Comparison of ENCODE assay signal across 13 mouse cellular contexts in the genomic region with DNA sequence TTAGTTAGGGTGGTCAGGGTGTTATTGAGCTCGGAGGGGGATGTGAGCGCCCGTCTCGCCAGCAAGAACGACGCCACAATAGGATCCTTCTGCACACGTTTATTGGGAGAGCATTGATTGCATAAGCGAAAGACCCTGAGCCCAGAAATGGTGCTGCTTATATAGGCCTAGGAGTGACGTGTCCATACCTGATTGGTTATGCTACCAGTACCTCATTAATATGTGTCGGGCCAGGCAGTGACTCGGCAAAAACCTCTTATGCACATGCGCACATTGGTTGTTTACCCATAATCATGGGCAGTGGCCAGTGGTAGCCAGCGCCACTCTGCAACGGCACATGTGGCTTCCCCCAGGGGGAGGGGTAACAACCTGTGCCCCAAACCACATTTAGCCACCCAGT. TPM values are rescaled to one million over a fixed set of nuclear protein-coding genes. Genes with fewer than 3 reads are reported as not detected.
DNase-seq lines count a peak whose midpoint lies in the region; ATAC-seq lines count a peak whose summit lies in the region.
"Not testable (repeated sequence)": the region's sequence is repeated elsewhere in the genome, so short reads cannot be mapped to it uniquely, and the experiment has no call there.
"Had no signal": no experiment of that assay in that cellular context is flagged by ENCODE, and none has a peak within 500 bp of the region (broad histone marks: within the 10 kb centered on the region; RNA-seq: fewer than 3 reads in every experiment).

No protein-coding gene starts in this region.

- H3K27ac ChIP-seq in forebrain, embryonic 13.5 days; heart, embryonic 10.5 days; intestine, embryonic 16.5 days (ENCODE audit: low read length); liver, embryonic 11.5 days (ENCODE audit: low read depth, low read length); midbrain, embryonic 13.5 days: not testable (repeated sequence)
- H3K27ac ChIP-seq in liver, embryonic 15.5 days (replicated peaks), result peak overlapping the region; percentile 45; the same call in 1 of the 2 replicates

- peak; percentile 51 for DNase-seq in heart, embryonic 10.5 days (ENCODE audit: low spot score)
- DNase-seq in liver, embryonic 11.5 days (ENCODE audit: low spot score), result not testable (repeated sequence)
- peak; percentile 19 for DNase-seq in urinary bladder, adult 2 months (ENCODE audit: low spot score)

- not testable (repeated sequence) for H3K4me2 ChIP-seq in forebrain, embryonic 13.5 days; intestine, embryonic 16.5 days (ENCODE audit: low read depth, low read length); liver, embryonic 11.5 days; midbrain, embryonic 13.5 days (replicated peaks)
- H3K4me2 ChIP-seq in liver, embryonic 15.5 days, result peak overlapping the region; percentile 70

- H3K9me3 ChIP-seq in forebrain, embryonic 13.5 days (replicated peaks); heart, embryonic 10.5 days; intestine, embryonic 16.5 days (ENCODE audit: control insufficient read depth, low read length); liver, embryonic 11.5 days (ENCODE audit: control insufficient read depth, low read length); liver, embryonic 15.5 days (replicated peaks); midbrain, embryonic 13.5 days: not testable (repeated sequence)

- not testable (repeated sequence) for H3K27me3 ChIP-seq in forebrain, embryonic 13.5 days; heart, embryonic 10.5 days (ENCODE audit: insufficient read depth, poor library complexity, severe bottlenecking); intestine, embryonic 16.5 days (replicated peaks; ENCODE audit: control insufficient read depth, insufficient read depth, low read length); liver, embryonic 11.5 days (replicated peaks; ENCODE audit: control insufficient read depth, insufficient read depth, low read length); liver, embryonic 15.5 days; midbrain, embryonic 13.5 days

- H3K4me1 ChIP-seq in forebrain, embryonic 13.5 days; heart, embryonic 10.5 days; intestine, embryonic 16.5 days (ENCODE audit: control insufficient read depth, insufficient read depth, low read length); liver, embryonic 11.5 days (replicated peaks; ENCODE audit: control insufficient read depth, insufficient read depth, low read length); midbrain, embryonic 13.5 days (replicated peaks): not testable (repeated sequence)
- peaks cover 34% of the 10 kb centered on the region for H3K4me1 ChIP-seq in liver, embryonic 15.5 days (replicated peaks)

- not testable (repeated sequence) for H3K36me3 ChIP-seq in forebrain, embryonic 13.5 days (ENCODE audit: poor library complexity, severe bottlenecking); heart, embryonic 10.5 days; intestine, embryonic 16.5 days (ENCODE audit: control insufficient read depth, insufficient read depth, low read length); liver, embryonic 11.5 days (ENCODE audit: control insufficient read depth, insufficient read depth, low read length); liver, embryonic 15.5 days (replicated peaks); midbrain, embryonic 13.5 days

- WGBS in forebrain, embryonic 13.5 days, result 93% methylated on average over 12 of the region's 14 CpGs
- WGBS in heart, embryonic 10.5 days, result 87% methylated on average over 14 of the region's 14 CpGs
- 86% methylated on average over 11 of the region's 14 CpGs for WGBS in intestine, embryonic 16.5 days
- WGBS in liver, embryonic 11.5 days, result 83% methylated on average over 12 of the region's 14 CpGs
- 72% methylated on average over 14 of the region's 14 CpGs for WGBS in liver, embryonic 15.5 days (ENCODE audit: insufficient replicate concordance)
- WGBS in midbrain, embryonic 13.5 days, result 92% methylated on average over 14 of the region's 14 CpGs

- 0 out of 2 replicates have a peak, but pooled peaks have one; percentile 9 for ATAC-seq in forebrain, embryonic 13.5 days
- ATAC-seq in intestine, embryonic 16.5 days, result peak; percentile 3; the same call in 1 of the 2 replicates
- ATAC-seq in liver, embryonic 11.5 days (replicated peaks; ENCODE audit: low FRiP score), result 0 out of 2 replicates have a peak, but pooled peaks have one; percentile 7
- not testable (repeated sequence) for ATAC-seq in liver, embryonic 15.5 days (ENCODE audit: insufficient read depth)
- ATAC-seq in midbrain, embryonic 13.5 days, result 0 out of 2 replicates have a peak, but pooled peaks have one; percentile 15

- not testable (repeated sequence) for H3K9ac ChIP-seq in forebrain, embryonic 13.5 days; intestine, embryonic 16.5 days (ENCODE audit: low read depth, low read length); liver, embryonic 11.5 days (ENCODE audit: low read depth, low read length); liver, embryonic 15.5 days; midbrain, embryonic 13.5 days (replicated peaks)

- not testable (repeated sequence) for H3K4me3 ChIP-seq in forebrain, embryonic 13.5 days; heart, embryonic 10.5 days; intestine, embryonic 16.5 days (ENCODE audit: low read length); liver, embryonic 11.5 days (ENCODE audit: low read depth, low read length); liver, embryonic 15.5 days (replicated peaks); midbrain, embryonic 13.5 days (replicated peaks)

RNA-seq across cellular contexts. Expression of a gene that starts 18.8 kb away (rescaled TPM):
- polyA plus RNA-seq in forebrain, embryonic 13.5 days (2015; fragmentation: Nextera tagmentation; extraction: Ambion mirVana), result 48.2 and 56.5 TPM in 2 replicates
- polyA plus RNA-seq in heart, embryonic 10.5 days (2016; fragmentation: Nextera tagmentation; extraction: Ambion mirVana), result 37.2 and 39.6 TPM in 2 replicates
- polyA plus RNA-seq in intestine, embryonic 16.5 days (2015; fragmentation: Nextera tagmentation; extraction: Ambion mirVana), result 36.1 and 38.7 TPM in 2 replicates
- polyA plus RNA-seq in liver, embryonic 11.5 days (2014; fragmentation: Nextera tagmentation; extraction: Ambion mirVana), result 68.2 and 69.5 TPM in 2 replicates
- polyA plus RNA-seq in liver, embryonic 15.5 days (2015; fragmentation: Nextera tagmentation; extraction: Ambion mirVana), result 57.2 and 60.4 TPM in 2 replicates
- 58.7 and 59.6 TPM in 2 replicates for polyA plus RNA-seq in midbrain, embryonic 13.5 days (2015; fragmentation: Nextera tagmentation; extraction: Ambion mirVana)
- 41.6 and 45.5 TPM in 2 replicates for polyA plus RNA-seq in urinary bladder, adult 2 months (2012; rRNA removed)

RNA-seq across cellular contexts. Expression of a gene that starts 59.7 kb away (rescaled TPM):
- not detected in 2 replicates for polyA plus RNA-seq in forebrain, embryonic 13.5 days (2015; fragmentation: Nextera tagmentation; extraction: Ambion mirVana)
- not detected in 2 replicates for polyA plus RNA-seq in heart, embryonic 10.5 days (2016; fragmentation: Nextera tagmentation; extraction: Ambion mirVana)
- not detected in 2 replicates for polyA plus RNA-seq in intestine, embryonic 16.5 days (2015; fragmentation: Nextera tagmentation; extraction: Ambion mirVana)
- polyA plus RNA-seq in liver, embryonic 11.5 days (2014; fragmentation: Nextera tagmentation; extraction: Ambion mirVana), result not detected in 2 replicates
- polyA plus RNA-seq in liver, embryonic 15.5 days (2015; fragmentation: Nextera tagmentation; extraction: Ambion mirVana), result not detected in 2 replicates
- polyA plus RNA-seq in midbrain, embryonic 13.5 days (2015; fragmentation: Nextera tagmentation; extraction: Ambion mirVana), result not detected in 2 replicates
- not detected in 2 replicates for polyA plus RNA-seq in urinary bladder, adult 2 months (2012; rRNA removed)
- polyA plus RNA-seq: C2C12; cortical plate, adult 2 months; embryonic facial prominence, embryonic 12.5 days; forebrain, embryonic 11.5 days; heart, embryonic 14.5 days; hindbrain, embryonic 13.5 days had no signal
